Comparison of ENCODE assay signal across 7 mouse cellular contexts in the genomic region with DNA sequence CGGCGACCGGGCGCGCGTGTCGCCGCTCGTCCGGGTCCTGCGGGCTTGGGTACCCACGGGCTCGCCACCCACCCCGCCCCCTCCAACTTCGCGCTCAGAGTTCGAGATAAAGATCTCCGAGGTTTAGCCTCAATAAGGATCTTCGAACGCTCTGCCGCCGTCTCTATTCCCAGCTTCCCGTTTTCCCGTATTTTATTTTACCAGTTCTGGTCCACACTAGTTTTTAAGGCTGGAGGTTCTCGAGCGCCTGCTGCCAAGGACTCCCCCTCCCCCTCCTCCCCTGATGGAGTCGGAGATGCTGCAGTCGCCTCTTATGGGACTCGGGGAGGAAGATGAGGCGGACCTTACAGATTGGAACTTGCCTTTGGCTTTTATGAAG. TPM values are rescaled to one million over a fixed set of nuclear protein-coding genes. Genes with fewer than 3 reads are reported as not detected.
DNase-seq lines count a peak whose midpoint lies in the region; ATAC-seq and TF ChIP-seq lines count a peak whose summit lies in the region.

No protein-coding gene starts in this region.

- H3K27me3 ChIP-seq in lung, embryonic 15.5 days, result no peaks in the 10 kb centered on the region
- no peaks in the 10 kb centered on the region for H3K27me3 ChIP-seq in forebrain, embryonic 14.5 days (replicated peaks; ENCODE audit: control insufficient read depth, insufficient read depth, low read length)
- H3K27me3 ChIP-seq in liver, embryonic 14.5 days (ENCODE audit: control insufficient read depth, insufficient read depth, low read length), result no peaks in the 10 kb centered on the region

- H3K36me3 ChIP-seq in lung, embryonic 15.5 days, result no peaks in the 10 kb centered on the region; the same call in 1 of the 2 replicates
- H3K36me3 ChIP-seq in forebrain, embryonic 14.5 days (ENCODE audit: control insufficient read depth, insufficient read depth, low read length), result no peaks in the 10 kb centered on the region
- H3K36me3 ChIP-seq in liver, embryonic 14.5 days (replicated peaks; ENCODE audit: control insufficient read depth, insufficient read depth, low read depth), result peaks cover 3% of the 10 kb centered on the region; the same call in 1 of the 2 replicates

- no peak for DNase-seq in lung, postnatal 14 days
- DNase-seq in adrenal gland, postnatal 36 days, result peak; percentile 19 to 62
- no peak for DNase-seq in forebrain, embryonic 14.5 days (ENCODE audit: low spot score)
- peak in 1 of 3 experiments; percentile 14 for DNase-seq in liver, embryonic 14.5 days (ENCODE audit: low read depth in 3 of 3, low spot score in 3 of 3)
- DNase-seq in right cerebral cortex, postnatal 25 days, result no peak

- WGBS in lung, embryonic 15.5 days, result 0% methylated on average over 30 of the region's 30 CpGs
- 0% methylated on average over 29 of the region's 30 CpGs for WGBS in forebrain, embryonic 14.5 days
- under 1% methylated on average over 30 of the region's 30 CpGs for WGBS in liver, embryonic 14.5 days (ENCODE audit: insufficient replicate concordance)

- H3K4me2 ChIP-seq in lung, embryonic 15.5 days, result peak overlapping the region; percentile 79
- H3K4me2 ChIP-seq in forebrain, embryonic 14.5 days (ENCODE audit: low read length), result peak overlapping the region; percentile 71
- peak overlapping the region; percentile 95 for H3K4me2 ChIP-seq in liver, embryonic 14.5 days (ENCODE audit: low read depth)

- H3K27ac ChIP-seq in lung, embryonic 15.5 days, result peak overlapping the region; percentile 82
- H3K27ac ChIP-seq in forebrain, embryonic 14.5 days (ENCODE audit: low read depth, low read length), result peak overlapping the region; percentile 56; the same call in 1 of the 2 replicates
- H3K27ac ChIP-seq in liver, embryonic 14.5 days, result no peak overlapping the region

- peak overlapping the region; percentile 98 for H3K4me3 ChIP-seq in lung, embryonic 15.5 days
- H3K4me3 ChIP-seq in forebrain, embryonic 14.5 days (ENCODE audit: low read depth, low read length), result peak overlapping the region; percentile 99
- H3K4me3 ChIP-seq in liver, embryonic 14.5 days (ENCODE audit: insufficient read depth in 1 of 2, low read depth in 2 of 2, low read length in 2 of 2), result peak overlapping the region; percentile 75 to 100

- no peak for TF ChIP-seq EP300 in liver, embryonic 14.5 days (IDR thresholded peaks at IDR 0.05; ENCODE audit: low read depth)

- H3K9me3 ChIP-seq in lung, embryonic 15.5 days, result no peaks in the 10 kb centered on the region
- H3K9me3 ChIP-seq in forebrain, embryonic 14.5 days (replicated peaks; ENCODE audit: control insufficient read depth, low read length), result no peaks in the 10 kb centered on the region
- H3K9me3 ChIP-seq in liver, embryonic 14.5 days (ENCODE audit: control insufficient read depth, low read length), result no peaks in the 10 kb centered on the region

- TF ChIP-seq CTCF in liver, embryonic 14.5 days (IDR thresholded peaks at IDR 0.05; ENCODE audit: low read depth), result no peak

- peak; percentile 11; the same call in 1 of the 2 replicates for ATAC-seq in lung, embryonic 15.5 days (ENCODE audit: borderline replicate concordance, extremely low read depth, low FRiP score, low TSS enrichment)
- ATAC-seq in forebrain, embryonic 14.5 days, result no peak
- ATAC-seq in liver, embryonic 14.5 days (ENCODE audit: insufficient read depth), result no peak
- ATAC-seq in monocyte, adult 5-6 weeks (replicated peaks; ENCODE audit: insufficient number of reproducible peaks, low FRiP score, low TSS enrichment, poor library complexity, severe bottlenecking), result no peak

- peaks cover 10% of the 10 kb centered on the region for H3K4me1 ChIP-seq in lung, embryonic 15.5 days
- H3K4me1 ChIP-seq in forebrain, embryonic 14.5 days (ENCODE audit: control insufficient read depth, insufficient read depth, low read length), result peaks cover 10% of the 10 kb centered on the region; the same call in 1 of the 2 replicates
- H3K4me1 ChIP-seq in liver, embryonic 14.5 days (replicated peaks; ENCODE audit: control insufficient read depth in 2 of 2, insufficient read depth in 2 of 2, low read length in 1 of 2), result peaks cover 9 to 13% of the 10 kb centered on the region in 2 experiments

- H3K9ac ChIP-seq in lung, embryonic 15.5 days, result peak overlapping the region; percentile 98
- peak overlapping the region; percentile 95 for H3K9ac ChIP-seq in forebrain, embryonic 14.5 days (ENCODE audit: low read length)
- peak overlapping the region; percentile 95 for H3K9ac ChIP-seq in liver, embryonic 14.5 days (replicated peaks)

RNA-seq across cellular contexts. Expression of a gene that starts 0.8 kb away (rescaled TPM):
- 8.5 and 9.7 TPM in 2 replicates for polyA plus RNA-seq in lung, embryonic 15.5 days (2015; fragmentation: Nextera tagmentation; extraction: Ambion mirVana)
- 10 to 100 TPM; 50.0 to 51.9 TPM for total RNA-seq in adrenal gland, postnatal 36 days (2021)
- polyA plus RNA-seq in forebrain, embryonic 14.5 days (2014; fragmentation: Nextera tagmentation; extraction: Ambion mirVana), result 7.0 and 9.3 TPM in 2 replicates
- polyA plus RNA-seq in liver, embryonic 14.5 days (2012; rRNA removed), result 5.7 and 5.8 TPM in 2 replicates
- polyA plus RNA-seq in liver, embryonic 14.5 days (2014; fragmentation: Nextera tagmentation; extraction: Ambion mirVana), result 3.7 and 4.1 TPM in 2 replicates
- 13.5 to 38.4 TPM (median 15.3 TPM) in 3 replicates for total RNA-seq in monocyte, adult 5-6 weeks (2017)

RNA-seq across cellular contexts. Expression of a gene that starts 56.0 kb away (rescaled TPM):
- 1.7 TPM in 2 replicates for polyA plus RNA-seq in lung, embryonic 15.5 days (2015; fragmentation: Nextera tagmentation; extraction: Ambion mirVana)
- total RNA-seq in adrenal gland, postnatal 36 days (2021), result 1 to 10 TPM; 2.1 to 8.3 TPM
- 4.1 and 6.7 TPM in 2 replicates for polyA plus RNA-seq in forebrain, embryonic 14.5 days (2014; fragmentation: Nextera tagmentation; extraction: Ambion mirVana)
- polyA plus RNA-seq in liver, embryonic 14.5 days (2012; rRNA removed), result 0.01 TPM in 1 of 2 replicates, not detected in the other
- 0.06 TPM in 1 of 2 replicates, not detected in the other for polyA plus RNA-seq in liver, embryonic 14.5 days (2014; fragmentation: Nextera tagmentation; extraction: Ambion mirVana)
- total RNA-seq in monocyte, adult 5-6 weeks (2017), result 0.29 TPM in 1 of 3 replicates, not detected in the others

Comparison
In these comparisons a context has a peak if more than half of its experiments do, and no peak if none do; other contexts are left out.
1. DNase-seq: peak in adrenal gland, postnatal 36 days (2 of 2); none in lung, postnatal 14 days (single experiment), forebrain, embryonic 14.5 days (single experiment) and right cerebral cortex, postnatal 25 days (single experiment).
2. Peak in every context shown above with its lines, with median percentiles within 50 percentile points of each other: H3K4me2 ChIP-seq, H3K4me3 ChIP-seq and H3K9ac ChIP-seq.